Comparison of ENCODE assay signal across 9 mouse cellular contexts in the genomic region with DNA sequence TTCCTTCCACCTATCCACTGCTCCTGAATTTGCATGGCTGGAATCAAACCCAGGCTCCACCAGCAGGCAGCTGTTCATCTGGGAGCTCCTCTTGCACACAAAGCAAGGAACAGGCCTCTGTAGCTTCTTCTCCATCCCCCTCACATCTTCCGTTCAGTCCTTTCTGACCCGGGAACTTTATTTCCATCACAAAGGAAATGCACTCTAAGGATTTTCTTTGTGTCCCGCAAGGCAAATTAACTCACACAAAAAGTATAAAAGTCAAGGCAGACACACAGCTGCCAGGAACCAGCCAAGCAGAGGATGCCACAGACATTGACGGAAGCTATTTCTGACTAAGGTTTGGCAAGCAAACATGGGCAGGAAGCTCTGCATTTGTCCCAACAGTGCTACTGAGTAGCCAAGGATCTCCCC. TPM values are rescaled to one million over a fixed set of nuclear protein-coding genes. Genes with fewer than 3 reads are reported as not detected.
DNase-seq lines count a peak whose midpoint lies in the region; ATAC-seq and TF ChIP-seq lines count a peak whose summit lies in the region.
"Had no signal": no experiment of that assay in that cellular context is flagged by ENCODE, and none has a peak within 500 bp of the region (broad histone marks: within the 10 kb centered on the region; RNA-seq: fewer than 3 reads in every experiment).

No protein-coding gene starts in this region.

- TF ChIP-seq CTCF in kidney, postnatal 0 days (IDR thresholded peaks at IDR 0.05; ENCODE audit: low read depth) = no peak

- peak overlapping the region; percentile 68 for H3K27ac ChIP-seq in embryonic facial prominence, embryonic 13.5 days
- H3K27ac ChIP-seq in kidney, postnatal 0 days = peak overlapping the region; percentile 20; the same call in 1 of the 2 replicates
- peak overlapping the region; percentile 74 for H3K27ac ChIP-seq in midbrain, embryonic 13.5 days

- no peak overlapping the region for H3K4me3 ChIP-seq in embryonic facial prominence, embryonic 13.5 days
- H3K4me3 ChIP-seq in kidney, postnatal 0 days (replicated peaks; ENCODE audit: low read depth, low read length) = no peak overlapping the region
- no peak overlapping the region for H3K4me3 ChIP-seq in midbrain, embryonic 13.5 days (replicated peaks)

- 58% methylated on average over 4 of the region's 4 CpGs for WGBS in embryonic facial prominence, embryonic 13.5 days
- 49% methylated on average over 4 of the region's 4 CpGs for WGBS in kidney, postnatal 0 days
- WGBS in midbrain, embryonic 13.5 days = 8% methylated on average over 4 of the region's 4 CpGs

- H3K9me3 ChIP-seq in embryonic facial prominence, embryonic 13.5 days = no peaks in the 10 kb centered on the region
- H3K9me3 ChIP-seq in kidney, postnatal 0 days (replicated peaks; ENCODE audit: low read length) = no peaks in the 10 kb centered on the region
- H3K9me3 ChIP-seq in midbrain, embryonic 13.5 days = 0 out of 2 replicates have a peak, but pooled peaks cover 4% of the 10 kb centered on the region

- no peak overlapping the region for H3K4me2 ChIP-seq in embryonic facial prominence, embryonic 13.5 days
- no peak overlapping the region for H3K4me2 ChIP-seq in kidney, postnatal 0 days (ENCODE audit: low read length)
- peak overlapping the region; percentile 6; the same call in 1 of the 2 replicates for H3K4me2 ChIP-seq in midbrain, embryonic 13.5 days (replicated peaks)

- no peak for ATAC-seq in embryonic facial prominence, embryonic 13.5 days (ENCODE audit: insufficient number of reproducible peaks, insufficient read depth, low FRiP score, low TSS enrichment, low read depth)
- ATAC-seq in kidney, postnatal 0 days (replicated peaks; ENCODE audit: low FRiP score, low read depth) = no peak
- peak; percentile 73 for ATAC-seq in midbrain, embryonic 13.5 days

- DNase-seq in kidney, adult 8-10 months = peak; percentile 18 to 24
- no peak for DNase-seq in kidney, adult 18-20 months
- DNase-seq in kidney, postnatal 0 days (ENCODE audit: low spot score) = no peak
- no peak for DNase-seq in yolk sac, embryonic 10.5 days (ENCODE audit: low spot score)
- DNase-seq in spleen, adult 12 weeks (ENCODE audit: low spot score) = no peak
- DNase-seq in right cerebral cortex, postnatal 25 days = no peak

- no peaks in the 10 kb centered on the region for H3K27me3 ChIP-seq in embryonic facial prominence, embryonic 13.5 days
- no peaks in the 10 kb centered on the region for H3K27me3 ChIP-seq in kidney, postnatal 0 days (ENCODE audit: insufficient read depth, low read length)
- no peaks in the 10 kb centered on the region for H3K27me3 ChIP-seq in midbrain, embryonic 13.5 days

- H3K9ac ChIP-seq in embryonic facial prominence, embryonic 13.5 days = no peak overlapping the region
- H3K9ac ChIP-seq in kidney, postnatal 0 days (ENCODE audit: low read depth, low read length) = no peak overlapping the region
- 0 out of 2 replicates have a peak overlapping the region, but pooled peaks have one; percentile 3 for H3K9ac ChIP-seq in midbrain, embryonic 13.5 days (replicated peaks)

- peaks cover 22% of the 10 kb centered on the region for H3K4me1 ChIP-seq in embryonic facial prominence, embryonic 13.5 days
- H3K4me1 ChIP-seq in kidney, postnatal 0 days (replicated peaks; ENCODE audit: insufficient read depth, low read length) = 0 out of 2 replicates have a peak, but pooled peaks cover 5% of the 10 kb centered on the region
- peaks cover 39% of the 10 kb centered on the region for H3K4me1 ChIP-seq in midbrain, embryonic 13.5 days (replicated peaks)

- peaks cover 22% of the 10 kb centered on the region for H3K36me3 ChIP-seq in embryonic facial prominence, embryonic 13.5 days
- H3K36me3 ChIP-seq in kidney, postnatal 0 days (ENCODE audit: insufficient read depth, low read length) = 0 out of 2 replicates have a peak, but pooled peaks cover 2% of the 10 kb centered on the region
- H3K36me3 ChIP-seq in midbrain, embryonic 13.5 days = peaks cover 51% of the 10 kb centered on the region

RNA-seq across cellular contexts. Expression of gene Golm1, which starts 18.6 kb away (rescaled TPM):
- 44.7 and 46.0 TPM in 2 replicates for polyA plus RNA-seq in embryonic facial prominence, embryonic 13.5 days (2015; fragmentation: Nextera tagmentation; extraction: Ambion mirVana)
- 22.9 and 23.0 TPM in 2 replicates for polyA plus RNA-seq in kidney, postnatal 0 days (2015; fragmentation: Nextera tagmentation; extraction: Ambion mirVana)
- polyA plus RNA-seq in midbrain, embryonic 13.5 days (2015; fragmentation: Nextera tagmentation; extraction: Ambion mirVana) = 76.2 and 77.0 TPM in 2 replicates

RNA-seq across cellular contexts. Expression of gene 4921517D22Rik, which starts 36.9 kb away (rescaled TPM):
- not detected in 2 replicates for polyA plus RNA-seq in embryonic facial prominence, embryonic 13.5 days (2015; fragmentation: Nextera tagmentation; extraction: Ambion mirVana)
- polyA plus RNA-seq in kidney, postnatal 0 days (2015; fragmentation: Nextera tagmentation; extraction: Ambion mirVana) = not detected in 2 replicates
- not detected in 2 replicates for polyA plus RNA-seq in midbrain, embryonic 13.5 days (2015; fragmentation: Nextera tagmentation; extraction: Ambion mirVana)
- polyA plus RNA-seq: stomach, embryonic 16.5 days had no signal

RNA-seq across cellular contexts. Expression of gene Spata31d1a, which starts 53.1 kb away (rescaled TPM):
- 0.04 and 0.20 TPM in 2 replicates for polyA plus RNA-seq in embryonic facial prominence, embryonic 13.5 days (2015; fragmentation: Nextera tagmentation; extraction: Ambion mirVana)
- 0.19 TPM in 1 of 2 replicates, not detected in the other for polyA plus RNA-seq in kidney, postnatal 0 days (2015; fragmentation: Nextera tagmentation; extraction: Ambion mirVana)
- polyA plus RNA-seq in midbrain, embryonic 13.5 days (2015; fragmentation: Nextera tagmentation; extraction: Ambion mirVana) = 0.07 and 0.12 TPM in 2 replicates
- polyA plus RNA-seq: stomach, embryonic 16.5 days had no signal

RNA-seq across cellular contexts. Expression of gene Spata31d1b, which starts 55.1 kb away (rescaled TPM):
- polyA plus RNA-seq in embryonic facial prominence, embryonic 13.5 days (2015; fragmentation: Nextera tagmentation; extraction: Ambion mirVana) = not detected in 2 replicates
- polyA plus RNA-seq in kidney, postnatal 0 days (2015; fragmentation: Nextera tagmentation; extraction: Ambion mirVana) = not detected in 2 replicates
- not detected in 2 replicates for polyA plus RNA-seq in midbrain, embryonic 13.5 days (2015; fragmentation: Nextera tagmentation; extraction: Ambion mirVana)
- polyA plus RNA-seq: stomach, embryonic 16.5 days had no signal

Comparison
In these comparisons a context has a peak if more than half of its experiments do, and no peak if none do; other contexts are left out.
1. DNase-seq: peak in kidney, adult 8-10 months (2 of 2); none in kidney, adult 18-20 months (single experiment), kidney, postnatal 0 days (single experiment), yolk sac, embryonic 10.5 days (single experiment), spleen, adult 12 weeks (single experiment) and right cerebral cortex, postnatal 25 days (single experiment).
2. H3K27ac ChIP-seq: peak in every context shown above with its lines; median percentile 74 in midbrain, embryonic 13.5 days; 68 in embryonic facial prominence, embryonic 13.5 days; 20 in kidney, postnatal 0 days.